Mouse (Mus musculus) right cerebral cortex, postnatal 10 days (tissue): ENCODE measurements at regions not wholly inside any gene's neighbourhood (a gene's known extent, or its start where the extent isn't known, plus 50 kb on each side); places are given as distances from the start of the nearest gene placed in this dataset.

Source experiments
- DNase-seq, 2 experiments: peaks; one replicate each; pipeline ENCODE4 v3.0.0; 2021; ENCODE audit warnings: low spot score in 2 of 2

GRCm38 (mm10) chr5:42270286-42271076, 202.7 kb downstream of the Gm16223 start:
- DNase-seq, result peak in 1 of 2 experiments; percentile 23

DNA sequence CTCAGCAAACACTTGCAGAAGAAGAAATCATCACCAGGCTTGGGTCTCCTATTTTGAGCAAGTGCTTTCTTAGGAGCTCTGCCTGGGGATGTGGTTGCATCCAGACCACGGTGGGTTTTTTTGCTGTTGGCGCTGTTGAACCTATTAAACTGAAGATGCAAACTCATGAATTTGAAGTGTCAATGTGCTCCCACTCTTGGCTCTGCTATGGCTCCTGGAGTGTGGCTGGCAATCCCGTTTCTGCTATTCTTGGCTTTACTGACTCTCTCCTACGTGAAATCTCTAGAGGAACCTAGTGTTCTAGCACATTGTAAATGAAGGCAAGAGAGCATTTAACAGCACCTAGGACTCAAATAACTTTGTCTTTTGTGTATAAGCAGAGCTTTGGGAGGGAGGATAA, 204.2 kb downstream of the Gm16223 start:
- peak; percentile 37 to 57 for DNase-seq

- no peak for DNase-seq
Observed at GRCm38 (mm10) chr5:42278617-42279296, 211.0 kb downstream of the Gm16223 start.
